Mouse (Mus musculus) heart, postnatal 36 days (tissue): ENCODE data around the gene Zfp382. TPM values are rescaled to one million over a fixed set of nuclear protein-coding genes. Genes with fewer than 3 reads are reported as not detected.

Experiments
- microRNA-seq, 2 experiments: library from miRNA; unstranded; fragments of <30 nt; microRNA quantifications; one replicate each; pipeline ENCODE4 v1.2.0; 2021; ENCODE audit warnings: borderline number of aligned reads in 2 of 2
- total RNA-seq, 2 experiments: library from RNA; stranded (reverse); gene quantifications; 2 replicates each; pipeline ENCODE4 v1.2.3; 2021

The Zfp382 gene
- total RNA-seq, 2 experiments from 2014 or later: 1.8 to 2.7 TPM

Small RNA genes within 50 kb of the gene (microRNA-seq; reads per million reads assigned to microRNA genes)
- 0 reads per million in 2 experiments for gene Gm23368

Other genes with a start within 250 kb of the Zfp382 start
- gene Zfp27, start 215.4 kb upstream of the Zfp382 start, total RNA-seq: 1 to 10 TPM; 7.9 to 8.9 TPM
- 1 to 10 TPM; 6.1 to 9.9 TPM for gene Zfp383, start 213.7 kb upstream of the Zfp382 start, total RNA-seq
- gene Zfp74, start 167.9 kb upstream of the Zfp382 start, total RNA-seq: 1 to 10 TPM; 5.9 TPM
- gene Zfp568, start 138.0 kb upstream of the Zfp382 start, total RNA-seq: 10 to 100 TPM; 22.0 to 22.7 TPM
- 1 to 10 TPM; 2.4 to 2.7 TPM for gene Zfp14, start 70.6 kb upstream of the Zfp382 start, total RNA-seq
- 1 to 10 TPM; 1.7 to 2.6 TPM for gene Zfp82, start 49.0 kb upstream of the Zfp382 start, total RNA-seq
- not detected for gene Gm26920, start 31.5 kb upstream of the Zfp382 start, total RNA-seq
- 1 to 10 TPM; 1.8 to 2.7 TPM for gene Zfp566, start 31.4 kb upstream of the Zfp382 start, total RNA-seq
- gene Zfp260, start 27.2 kb upstream of the Zfp382 start, total RNA-seq: 10 to 100 TPM; 30.9 to 35.3 TPM
- 10 to 100 TPM; 26.3 to 30.3 TPM for gene Zfp146, start 47.8 kb downstream of the Zfp382 start, total RNA-seq
- gene Cox7a1, start 62.2 kb downstream of the Zfp382 start, total RNA-seq: 1,000 to 10,000 TPM; 2,810 to 3,153 TPM
- gene Capns1, start 76.9 kb downstream of the Zfp382 start, total RNA-seq: 100 to 1,000 TPM; 289 to 298 TPM
- gene Polr2i, start 110.0 kb downstream of the Zfp382 start, total RNA-seq: 10 to 100 TPM; 52.3 to 59.5 TPM
- 10 to 100 TPM; 58.8 to 61.7 TPM for gene Tbcb, start 110.3 kb downstream of the Zfp382 start, total RNA-seq
- gene Ovol3, start 113.8 kb downstream of the Zfp382 start, total RNA-seq: not detected
- under 1 TPM; 0.22 to 0.35 TPM for gene Thap8, start 158.2 kb downstream of the Zfp382 start, total RNA-seq
- 1 to 10 TPM; 1.5 to 1.9 TPM for gene Wdr62, start 158.5 kb downstream of the Zfp382 start, total RNA-seq
- gene Clip3, start 169.8 kb downstream of the Zfp382 start, total RNA-seq: 10 to 100 TPM in 1 of 2 experiments, 1 to 10 TPM in 1; 6.0 to 11.4 TPM
- gene Alkbh6, start 186.8 kb downstream of the Zfp382 start, total RNA-seq: 10 to 100 TPM; 22.0 to 23.0 TPM
- gene Syne4, start 192.9 kb downstream of the Zfp382 start, total RNA-seq: 1 to 10 TPM in 1 of 2 experiments, under 1 TPM in 1; 0.81 to 1.3 TPM
- gene E130208F15Rik, start 199.8 kb downstream of the Zfp382 start, total RNA-seq: under 1 TPM; 0.65 to 0.78 TPM
- 10 to 100 TPM; 12.0 to 12.5 TPM for gene Sdhaf1, start 202.0 kb downstream of the Zfp382 start, total RNA-seq
- gene Lrfn3, start 240.8 kb downstream of the Zfp382 start, total RNA-seq: 1 to 10 TPM; 1.3 to 1.4 TPM